In genomic region chr15:81898751-81899150, GRCm38 (mm10) we compare ENCODE assay signal across 17 mouse cellular contexts. TPM values are rescaled to one million over a fixed set of nuclear protein-coding genes. Genes with fewer than 3 reads are reported as not detected.
A peak's percentile ranks its signal among the peaks of the same experiment; 100 is the strongest.
DNase-seq lines count a peak whose midpoint lies in the region; ATAC-seq and TF ChIP-seq lines count a peak whose summit lies in the region.
"Had no signal": no experiment of that assay in that cellular context is flagged by ENCODE, and none has a peak within 500 bp of the region (broad histone marks: within the 10 kb centered on the region; RNA-seq: fewer than 3 reads in every experiment).

No protein-coding gene starts in this region.

- H3K27ac ChIP-seq in kidney, postnatal 0 days = 0 out of 2 replicates have a peak overlapping the region, but pooled peaks have one; percentile 37
- H3K27ac ChIP-seq in stomach, postnatal 0 days (replicated peaks) = no peak overlapping the region
- H3K27ac ChIP-seq: midbrain, embryonic 15.5 days had no signal

- peak; percentile 29 for DNase-seq in gastrocnemius, postnatal 14 days
- DNase-seq in gastrocnemius, adult 8-10 months (ENCODE audit: low spot score in 2 of 2) = no peak
- DNase-seq in kidney, postnatal 0 days (ENCODE audit: low spot score) = no peak
- no peak for DNase-seq in kidney, adult 11 months
- DNase-seq in cerebellum, postnatal 14 days = peak; percentile 74 to 79
- peak; percentile 23 to 51 for DNase-seq in heart, postnatal 14 days
- DNase-seq in stomach, postnatal 0 days (ENCODE audit: low spot score) = no peak
- no peak for DNase-seq in yolk sac, embryonic 10.5 days (ENCODE audit: low spot score)
- DNase-seq: adrenal gland, postnatal 36 days; gastrocnemius, postnatal 10 days; kidney, postnatal 10 days; left cerebral cortex, postnatal 4 days; lung, embryonic 14.5 days; right cerebral cortex, postnatal 25 days had no signal

- TF ChIP-seq EP300 in stomach, postnatal 0 days (optimal IDR thresholded peaks at IDR 0.05) = no peak

- TF ChIP-seq CTCF in kidney, postnatal 0 days (IDR thresholded peaks at IDR 0.05; ENCODE audit: low read depth) = no peak
- no peak for TF ChIP-seq CTCF in stomach, postnatal 0 days (IDR thresholded peaks at IDR 0.05; ENCODE audit: low read depth)

- intact Hi-C loops in gastrocnemius, postnatal 14 days (cut with DNase I; ENCODE audit: low total_unique reads) = no loop called here
- intact Hi-C loops in heart, postnatal 14 days (cut with DNase I) = no loop called here

- 85% methylated on average over 2 of the region's 2 CpGs for WGBS in kidney, postnatal 0 days
- WGBS in stomach, postnatal 0 days = 78% methylated on average over 2 of the region's 2 CpGs

- peaks cover 57% of the 10 kb centered on the region; the same call in 1 of the 2 replicates for H3K36me3 ChIP-seq in kidney, postnatal 0 days (ENCODE audit: insufficient read depth, low read length)
- H3K36me3 ChIP-seq in stomach, postnatal 0 days (ENCODE audit: control insufficient read depth, insufficient read depth, low read length) = peaks cover 19% of the 10 kb centered on the region; the same call in 1 of the 2 replicates

- no peak overlapping the region for H3K4me2 ChIP-seq in kidney, postnatal 0 days (ENCODE audit: low read length)
- no peak overlapping the region for H3K4me2 ChIP-seq in stomach, postnatal 0 days (replicated peaks; ENCODE audit: low read depth)
- H3K4me2 ChIP-seq: lung, embryonic 14.5 days; midbrain, embryonic 15.5 days had no signal

- H3K4me3 ChIP-seq in kidney, postnatal 0 days (replicated peaks; ENCODE audit: low read depth, low read length) = no peak overlapping the region
- no peak overlapping the region for H3K4me3 ChIP-seq in stomach, postnatal 0 days (ENCODE audit: low read depth, low read length)
- H3K4me3 ChIP-seq: midbrain, embryonic 15.5 days had no signal

- H3K27me3 ChIP-seq in kidney, postnatal 0 days (ENCODE audit: insufficient read depth, low read length) = no peaks in the 10 kb centered on the region
- no peaks in the 10 kb centered on the region for H3K27me3 ChIP-seq in stomach, postnatal 0 days (ENCODE audit: control insufficient read depth, insufficient read depth, low read length)
- H3K27me3 ChIP-seq: midbrain, embryonic 15.5 days had no signal

- H3K9ac ChIP-seq in kidney, postnatal 0 days (ENCODE audit: low read depth, low read length) = no peak overlapping the region
- no peak overlapping the region for H3K9ac ChIP-seq in stomach, postnatal 0 days (ENCODE audit: low read length)
- H3K9ac ChIP-seq: lung, embryonic 14.5 days; midbrain, embryonic 15.5 days had no signal

- H3K4me1 ChIP-seq in kidney, postnatal 0 days (replicated peaks; ENCODE audit: insufficient read depth, low read length) = no peaks in the 10 kb centered on the region
- no peaks in the 10 kb centered on the region for H3K4me1 ChIP-seq in stomach, postnatal 0 days (replicated peaks; ENCODE audit: control insufficient read depth, insufficient read depth)
- H3K4me1 ChIP-seq: midbrain, embryonic 15.5 days had no signal

- ATAC-seq in kidney, postnatal 0 days (replicated peaks; ENCODE audit: low FRiP score, low read depth) = no peak; the same call in 1 of the 2 replicates
- ATAC-seq in stomach, postnatal 0 days (ENCODE audit: low FRiP score, low TSS enrichment) = no peak
- ATAC-seq: hindbrain, embryonic 16.5 days; midbrain, embryonic 15.5 days had no signal

- no peaks in the 10 kb centered on the region for H3K9me3 ChIP-seq in kidney, postnatal 0 days (replicated peaks; ENCODE audit: low read length)
- no peaks in the 10 kb centered on the region for H3K9me3 ChIP-seq in stomach, postnatal 0 days (ENCODE audit: control insufficient read depth, low read length)
- H3K9me3 ChIP-seq: G1E; midbrain, embryonic 15.5 days had no signal

RNA-seq across cellular contexts. Expression of gene Aco2, which starts 26.6 kb away (rescaled TPM):
- 1,000 to 10,000 TPM in 1 of 2 experiments, 100 to 1,000 TPM in 1; 894 to 1,160 TPM for total RNA-seq in gastrocnemius, postnatal 14 days (2021)
- total RNA-seq in gastrocnemius, adult 8-10 months (2022) = 1,000 to 10,000 TPM; 1,068 to 1,166 (median 1,137) TPM
- polyA plus RNA-seq in kidney, postnatal 0 days (2015; fragmentation: Nextera tagmentation; extraction: Ambion mirVana) = 263 and 285 TPM in 2 replicates
- total RNA-seq in heart, postnatal 14 days (2021) = 1,000 to 10,000 TPM; 2,092 to 2,100 TPM
- polyA plus RNA-seq in stomach, postnatal 0 days (2015; fragmentation: Nextera tagmentation; extraction: Ambion mirVana) = 130 and 141 TPM in 2 replicates

RNA-seq across cellular contexts. Expression of gene Phf5a, which starts 27.0 kb away (rescaled TPM):
- 10 to 100 TPM; 40.8 to 41.2 TPM for total RNA-seq in gastrocnemius, postnatal 14 days (2021)
- 10 to 100 TPM; 39.0 to 44.3 (median 39.3) TPM for total RNA-seq in gastrocnemius, adult 8-10 months (2022)
- polyA plus RNA-seq in kidney, postnatal 0 days (2015; fragmentation: Nextera tagmentation; extraction: Ambion mirVana) = 103 and 110 TPM in 2 replicates
- 10 to 100 TPM; 41.4 to 44.2 TPM for total RNA-seq in heart, postnatal 14 days (2021)
- polyA plus RNA-seq in stomach, postnatal 0 days (2015; fragmentation: Nextera tagmentation; extraction: Ambion mirVana) = 75.8 and 77.0 TPM in 2 replicates

RNA-seq across cellular contexts. Expression of gene Polr3h, which starts 27.3 kb away (rescaled TPM):
- 1 to 10 TPM; 7.3 to 8.1 TPM for total RNA-seq in gastrocnemius, postnatal 14 days (2021)
- total RNA-seq in gastrocnemius, adult 8-10 months (2022) = 10 to 100 TPM in 1 of 4 experiments, 1 to 10 TPM in 3; 7.2 to 10.2 (median 8.2) TPM
- 122 and 129 TPM in 2 replicates for polyA plus RNA-seq in kidney, postnatal 0 days (2015; fragmentation: Nextera tagmentation; extraction: Ambion mirVana)
- total RNA-seq in heart, postnatal 14 days (2021) = 1 to 10 TPM; 7.5 to 7.9 TPM
- 65.6 and 66.4 TPM in 2 replicates for polyA plus RNA-seq in stomach, postnatal 0 days (2015; fragmentation: Nextera tagmentation; extraction: Ambion mirVana)

RNA-seq across cellular contexts. Expression of gene Csdc2, which starts 37.8 kb away (rescaled TPM):
- total RNA-seq in gastrocnemius, postnatal 14 days (2021) = 1 to 10 TPM; 3.7 to 3.8 TPM
- total RNA-seq in gastrocnemius, adult 8-10 months (2022) = 1 to 10 TPM in 2 of 4 experiments, under 1 TPM in 2; 0.67 to 1.9 (median 0.90) TPM
- polyA plus RNA-seq in kidney, postnatal 0 days (2015; fragmentation: Nextera tagmentation; extraction: Ambion mirVana) = 20.4 and 23.1 TPM in 2 replicates
- total RNA-seq in heart, postnatal 14 days (2021) = 10 to 100 TPM; 39.6 to 60.9 TPM
- polyA plus RNA-seq in stomach, postnatal 0 days (2015; fragmentation: Nextera tagmentation; extraction: Ambion mirVana) = 9.5 and 9.7 TPM in 2 replicates
- total RNA-seq: G1E had no signal
- polyA plus RNA-seq: G1E had no signal

RNA-seq across cellular contexts. Expression of gene Tob2, which starts 40.2 kb away (rescaled TPM):
- total RNA-seq in gastrocnemius, postnatal 14 days (2021) = 100 to 1,000 TPM in 1 of 2 experiments, 10 to 100 TPM in 1; 44.8 to 106 TPM
- total RNA-seq in gastrocnemius, adult 8-10 months (2022) = 100 to 1,000 TPM; 111 to 127 (median 125) TPM
- polyA plus RNA-seq in kidney, postnatal 0 days (2015; fragmentation: Nextera tagmentation; extraction: Ambion mirVana) = 22.5 and 27.7 TPM in 2 replicates
- 100 to 1,000 TPM; 119 to 131 TPM for total RNA-seq in heart, postnatal 14 days (2021)
- polyA plus RNA-seq in stomach, postnatal 0 days (2015; fragmentation: Nextera tagmentation; extraction: Ambion mirVana) = 18.8 and 20.5 TPM in 2 replicates

Comparison
In these comparisons a context has a peak if more than half of its experiments do, and no peak if none do; other contexts are left out.
1. DNase-seq: peak in gastrocnemius, postnatal 14 days (single experiment), cerebellum, postnatal 14 days (2 of 2) and heart, postnatal 14 days (2 of 2); none in gastrocnemius, adult 8-10 months (0 of 2), kidney, postnatal 0 days (single experiment), kidney, adult 11 months (single experiment), stomach, postnatal 0 days (single experiment) and yolk sac, embryonic 10.5 days (single experiment).